Mouse (Mus musculus): ENCODE measurements around the gene Psmb8. TPM values are rescaled to one million over a fixed set of nuclear protein-coding genes. Genes with fewer than 3 reads are reported as not detected.

The Psmb8 gene
- polyA plus RNA-seq, 1 experiment: not detected

DNA sequence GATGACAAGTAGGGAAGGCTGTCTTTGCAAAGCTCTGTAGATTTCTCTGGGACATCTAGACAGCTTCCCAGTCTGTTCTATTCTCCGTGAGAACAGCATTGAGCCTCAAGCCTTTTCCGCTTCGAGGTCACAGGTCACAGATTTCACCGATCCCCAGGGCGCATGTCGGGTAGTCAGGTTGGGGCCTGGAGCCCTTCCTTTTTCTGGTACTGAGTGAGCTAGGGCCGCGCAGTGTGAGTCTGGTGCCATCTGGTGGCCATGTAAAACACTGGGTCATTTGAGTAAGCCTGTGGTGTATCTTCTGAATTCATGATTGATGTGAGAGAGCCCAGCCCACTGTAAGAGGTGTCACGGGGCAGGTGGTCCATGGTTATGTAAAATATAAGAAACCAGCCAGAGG lies 37.4 kb downstream of the Psmb8 start:
- Histone ChIP-seq H3K4me1 (ENCODE audit: control insufficient read depth, insufficient read depth, low read length) (no peaks in the 10 kb centered on the region), H3K27ac (ENCODE audit: insufficient read depth, low read depth, low read length) (no peak overlapping the region), H3K4me3 (ENCODE audit: insufficient read depth, low read depth, low read length) (no peak overlapping the region)
- TF ChIP-seq POLR2A (IDR thresholded peaks at IDR 0.05; ENCODE audit: insufficient read depth, low read depth, low read length): no peak
- TF ChIP-seq CTCF (IDR thresholded peaks at IDR 0.05; ENCODE audit: insufficient read depth, low read depth, low read length): peak; percentile 52; the same call in 1 of the 2 replicates
- 32% methylated on average over 9 of the region's 9 CpGs for WGBS

DNA sequence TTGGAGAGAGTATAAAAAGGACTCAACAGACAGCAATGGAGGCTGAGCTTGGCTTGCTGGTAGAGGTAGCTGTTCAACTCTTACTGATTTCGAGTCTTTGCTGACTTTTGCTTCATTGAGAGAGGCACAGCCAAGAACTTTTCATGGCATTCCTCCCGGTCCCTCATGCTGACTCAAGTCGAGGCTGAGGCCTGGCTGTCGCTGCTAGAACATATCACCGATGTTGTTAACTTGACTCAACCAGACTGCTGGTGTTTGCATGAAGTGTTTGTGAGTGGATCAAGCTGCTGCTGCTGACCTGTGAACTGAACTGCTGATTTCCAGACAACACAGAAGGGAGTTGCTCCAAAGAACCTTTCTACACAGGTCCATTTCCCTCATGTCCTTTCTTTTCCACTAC lies 39.2 kb downstream of the Psmb8 start:
- 86% methylated on average over 5 of the region's 5 CpGs for WGBS
- no peak overlapping the region for H3K4me3 ChIP-seq (ENCODE audit: insufficient read depth, low read depth, low read length)

DNA sequence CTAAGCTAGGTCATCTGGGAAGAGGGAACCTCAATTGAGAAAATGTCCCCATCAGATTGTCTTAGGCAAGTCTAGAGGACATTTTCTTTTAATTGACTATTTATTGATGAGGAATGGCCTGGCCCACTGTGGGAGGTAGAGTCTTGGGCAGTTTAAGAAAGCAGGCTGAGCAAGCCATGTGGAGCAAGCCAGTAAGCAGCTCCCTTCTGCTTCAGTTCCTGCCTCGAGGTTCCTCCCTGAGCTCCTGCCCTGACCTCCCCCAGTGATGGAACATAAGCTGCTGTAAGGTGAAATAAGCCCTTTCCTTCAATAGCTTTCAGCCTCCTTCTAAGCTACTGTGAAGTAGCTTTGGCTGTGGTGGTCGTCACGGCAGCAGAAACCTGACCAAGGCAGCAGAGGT lies 40.2 kb downstream of the Psmb8 start:
- Histone ChIP-seq H3K4me1 (ENCODE audit: control insufficient read depth, insufficient read depth, low read length) (no peaks in the 10 kb centered on the region), H3K27ac (ENCODE audit: insufficient read depth, low read depth, low read length) (no peak overlapping the region), H3K4me3 (ENCODE audit: insufficient read depth, low read depth, low read length) (no peak overlapping the region)
- TF ChIP-seq POLR2A (IDR thresholded peaks at IDR 0.05; ENCODE audit: insufficient read depth, low read depth, low read length) (no peak), CTCF (IDR thresholded peaks at IDR 0.05; ENCODE audit: insufficient read depth, low read depth, low read length) (no peak)
- WGBS: 76% methylated on average over 3 of the region's 3 CpGs

More for the DNA sequence above, 39.2 kb downstream of the Psmb8 start:
- TF ChIP-seq POLR2A (IDR thresholded peaks at IDR 0.05; ENCODE audit: insufficient read depth, low read depth, low read length) (no peak), CTCF (IDR thresholded peaks at IDR 0.05; ENCODE audit: insufficient read depth, low read depth, low read length) (no peak)
- Histone ChIP-seq H3K4me1 (ENCODE audit: control insufficient read depth, insufficient read depth, low read length) (no peaks in the 10 kb centered on the region), H3K27ac (ENCODE audit: insufficient read depth, low read depth, low read length) (no peak overlapping the region)

GRCm38 (mm10) chr17:34238706-34239105 lies 41.2 kb downstream of the Psmb8 start, which contains the start of gene H2-Ob:
TSS of gene H2-Ob (plus strand) at chr17:34238903.
- 57% methylated on average over 3 of the region's 3 CpGs for WGBS
- no peak within 1 kb of the TSS for H3K27ac ChIP-seq (ENCODE audit: insufficient read depth, low read depth, low read length)

GRCm38 (mm10) chr17:34239601-34240041 lies 42.1 kb downstream of the Psmb8 start:
- 59% methylated on average over 10 of the region's 10 CpGs for WGBS
- Histone ChIP-seq H3K4me3 (ENCODE audit: insufficient read depth, low read depth, low read length) (no peak overlapping the region), H3K27ac (ENCODE audit: insufficient read depth, low read depth, low read length) (no peak overlapping the region), H3K4me1 (ENCODE audit: control insufficient read depth, insufficient read depth, low read length) (no peaks in the 10 kb centered on the region)
- TF ChIP-seq POLR2A (IDR thresholded peaks at IDR 0.05; ENCODE audit: insufficient read depth, low read depth, low read length) (no peak), CTCF (IDR thresholded peaks at IDR 0.05; ENCODE audit: insufficient read depth, low read depth, low read length) (no peak)

More at GRCm38 (mm10) chr17:34238706-34239105, 41.2 kb downstream of the Psmb8 start, which contains the start of gene H2-Ob:
- Histone ChIP-seq H3K4me1 (ENCODE audit: control insufficient read depth, insufficient read depth, low read length) (no peaks in the 10 kb centered on the region), H3K4me3 (ENCODE audit: insufficient read depth, low read depth, low read length) (no peak within 1 kb of the TSS)
- no peak for TF ChIP-seq CTCF (IDR thresholded peaks at IDR 0.05; ENCODE audit: insufficient read depth, low read depth, low read length)
- TF ChIP-seq POLR2A (IDR thresholded peaks at IDR 0.05; ENCODE audit: insufficient read depth, low read depth, low read length): no peak

DNA sequence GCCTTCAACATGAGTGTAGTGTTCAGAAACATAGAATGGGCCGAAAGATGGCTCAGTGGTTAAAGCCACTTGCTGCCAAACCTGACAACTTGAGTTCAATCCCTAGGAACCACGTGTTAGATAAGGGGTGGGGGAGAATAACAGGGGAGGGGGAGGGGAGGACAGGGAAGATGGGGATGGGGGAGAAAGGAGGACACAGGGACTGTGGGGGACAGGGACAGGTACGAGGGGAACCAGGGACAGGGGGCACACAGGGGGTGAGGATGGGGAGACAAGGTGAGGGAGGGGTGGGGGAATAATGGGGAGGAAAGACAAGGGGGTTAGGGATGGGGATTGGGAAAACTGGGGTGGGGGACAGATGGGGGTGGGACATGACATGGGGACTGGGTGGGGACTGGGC lies 42.8 kb downstream of the Psmb8 start:
- H3K4me1 ChIP-seq (ENCODE audit: control insufficient read depth, insufficient read depth, low read length): no peaks in the 10 kb centered on the region
- no peak overlapping the region for H3K4me3 ChIP-seq (ENCODE audit: insufficient read depth, low read depth, low read length)
- H3K27ac ChIP-seq (ENCODE audit: insufficient read depth, low read depth, low read length): no peak overlapping the region
- WGBS: 66% methylated on average over 3 of the region's 3 CpGs
- TF ChIP-seq CTCF (IDR thresholded peaks at IDR 0.05; ENCODE audit: insufficient read depth, low read depth, low read length) (no peak), POLR2A (IDR thresholded peaks at IDR 0.05; ENCODE audit: insufficient read depth, low read depth, low read length) (no peak)

GRCm38 (mm10) chr17:34240916-34241315 lies 43.4 kb downstream of the Psmb8 start:
- H3K27ac ChIP-seq (ENCODE audit: insufficient read depth, low read depth, low read length): no peak overlapping the region
- H3K4me1 ChIP-seq (ENCODE audit: control insufficient read depth, insufficient read depth, low read length): no peaks in the 10 kb centered on the region
- no peak overlapping the region for H3K4me3 ChIP-seq (ENCODE audit: insufficient read depth, low read depth, low read length)
- 86% methylated on average over 6 of the region's 6 CpGs for WGBS
- TF ChIP-seq POLR2A (IDR thresholded peaks at IDR 0.05; ENCODE audit: insufficient read depth, low read depth, low read length): no peak
- no peak for TF ChIP-seq CTCF (IDR thresholded peaks at IDR 0.05; ENCODE audit: insufficient read depth, low read depth, low read length)

DNA sequence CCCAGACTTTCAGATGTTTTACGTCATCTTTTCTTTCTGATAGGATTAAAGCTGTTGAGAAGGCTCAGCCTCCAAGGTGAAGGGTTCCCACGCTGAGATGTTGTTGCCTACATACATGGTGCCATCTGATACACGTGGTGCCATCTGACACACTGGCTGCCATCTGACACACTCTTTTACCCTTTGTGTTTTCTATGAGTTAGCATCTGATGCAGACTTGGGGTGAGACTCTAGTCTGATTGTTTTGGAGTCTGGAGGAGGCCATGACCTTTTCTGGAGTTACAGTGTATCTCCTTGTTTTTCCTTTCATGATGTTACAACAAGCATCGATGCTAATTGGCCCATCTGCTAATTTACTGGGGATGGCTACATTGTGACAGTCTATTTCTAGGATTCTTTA lies 47.1 kb downstream of the Psmb8 start:
- TF ChIP-seq POLR2A (IDR thresholded peaks at IDR 0.05; ENCODE audit: insufficient read depth, low read depth, low read length) (no peak), CTCF (IDR thresholded peaks at IDR 0.05; ENCODE audit: insufficient read depth, low read depth, low read length) (no peak)
- 58% methylated on average over 4 of the region's 4 CpGs for WGBS

GRCm38 (mm10) chr17:34247047-34247446 lies 49.5 kb downstream of the Psmb8 start:
- 90% methylated on average over 3 of the region's 3 CpGs for WGBS
- Histone ChIP-seq H3K4me1 (ENCODE audit: control insufficient read depth, insufficient read depth, low read length) (peaks cover 8% of the 10 kb centered on the region; the same call in 1 of the 2 replicates), H3K4me3 (ENCODE audit: insufficient read depth, low read depth, low read length) (no peak overlapping the region), H3K27ac (ENCODE audit: insufficient read depth, low read depth, low read length) (no peak overlapping the region)
- TF ChIP-seq CTCF (IDR thresholded peaks at IDR 0.05; ENCODE audit: insufficient read depth, low read depth, low read length) (no peak), POLR2A (IDR thresholded peaks at IDR 0.05; ENCODE audit: insufficient read depth, low read depth, low read length) (no peak)

More for the DNA sequence above, 47.1 kb downstream of the Psmb8 start:
- no peak overlapping the region for H3K27ac ChIP-seq (ENCODE audit: insufficient read depth, low read depth, low read length)
- peaks cover 6% of the 10 kb centered on the region; the same call in 1 of the 2 replicates for H3K4me1 ChIP-seq (ENCODE audit: control insufficient read depth, insufficient read depth, low read length)
- no peak overlapping the region for H3K4me3 ChIP-seq (ENCODE audit: insufficient read depth, low read depth, low read length)

Measured in olfactory bulb, adult 2 months (tissue).